Mouse (Mus musculus) central nervous system, embryonic 18 days (tissue): ENCODE results near the gene Psg20. TPM values are rescaled to one million over a fixed set of nuclear protein-coding genes. Genes with fewer than 3 reads are reported as not detected.

Experiments used
- polyA plus RNA-seq: library from polyadenylated mRNA; depleted of rRNA; stranded (reverse); fragments of >200 nt; gene quantifications from 2 replicates; pipeline ENCODE4 v1.2.3, GENCODE M21; 2012; rRNA removed

Psg20 gene
- not detected in 2 replicates for polyA plus RNA-seq

GRCm38 (mm10) chr7:18686085-18686484 is at the start of gene Psg20:
TSS of gene Psg20 (minus strand) at chr7:18686185.

GRCm38 (mm10) chr7:18717790-18718189 is 31.8 kb upstream of the Psg20 start, which contains the start of gene Psg22:
TSS of gene Psg22 (plus strand) at chr7:18718090.

GRCm38 (mm10) chr7:18656625-18657024 is 29.4 kb downstream of the Psg20 start, which contains the start of gene Psg21:
TSS of gene Psg21 (minus strand) at chr7:18656725.

Other genes with a start within 250 kb of the Psg20 start
- not detected in 2 replicates for gene Psg26, start 202.0 kb downstream of the Psg20 start, polyA plus RNA-seq
- not detected in 2 replicates for gene Psg25, start 153.9 kb downstream of the Psg20 start, polyA plus RNA-seq
- not detected in 2 replicates for gene Psg27, start 118.9 kb downstream of the Psg20 start, polyA plus RNA-seq
- not detected in 2 replicates for gene Psg23, start 69.7 kb downstream of the Psg20 start, polyA plus RNA-seq
- gene Psg21, start 29.5 kb downstream of the Psg20 start, polyA plus RNA-seq: not detected in 2 replicates
- gene Psg22, start 31.9 kb upstream of the Psg20 start, polyA plus RNA-seq: not detected in 2 replicates
- 0.05 TPM in 1 of 2 replicates, not detected in the other for gene Psg19, start 112.3 kb upstream of the Psg20 start, polyA plus RNA-seq
- 0.19 and 0.23 TPM in 2 replicates for gene Psg17, start 135.4 kb upstream of the Psg20 start, polyA plus RNA-seq
- gene Mill2, start 153.8 kb upstream of the Psg20 start, polyA plus RNA-seq: 1.3 and 1.4 TPM in 2 replicates
- gene Pglyrp1, start 185.1 kb upstream of the Psg20 start, polyA plus RNA-seq: 26.6 and 31.5 TPM in 2 replicates
- 27.0 and 28.3 TPM in 2 replicates for gene Ccdc61, start 224.2 kb upstream of the Psg20 start, polyA plus RNA-seq
- gene Nova2, start 239.7 kb upstream of the Psg20 start, polyA plus RNA-seq: 20.2 and 29.7 TPM in 2 replicates